Mouse (Mus musculus) liver, postnatal 0 days (tissue): Measurements from ENCODE around the gene Gldn. TPM values are rescaled to one million over a fixed set of nuclear protein-coding genes. Genes with fewer than 3 reads are reported as not detected.
A peak's percentile ranks its signal among the peaks of the same experiment; 100 is the strongest.

ENCODE experiments used
- ATAC-seq: fragments of 200-750 bp; cut with Nextera tagmentation; 2 replicates; pipeline ENCODE4 v1.8.0; 2017; ENCODE audit warnings: mild to moderate bottlenecking, moderate library complexity
- DNase-seq: peaks from one replicate; pipeline ENCODE4 v3.0.0-alpha.2; 2016
- H3K27ac ChIP-seq: fragments of 300-500 bp; sonication (generic); 2 replicates; pipeline ENCODE4 v1.5.1; 2014; ENCODE audit warnings: antibody characterized with exemption, moderate library complexity, mild to moderate bottlenecking, low read depth
- H3K27me3 ChIP-seq: fragments of 300-500 bp; sonication (generic); 2 replicates; pipeline ENCODE4 v1.6.1; 2014; ENCODE audit warnings: low read length, control low read depth, mixed read lengths; ENCODE audit not compliant: insufficient read depth
- H3K36me3 ChIP-seq: fragments of 300-500 bp; sonication (generic); replicated peaks from 2 replicates; pipeline ENCODE4 v1.6.1; 2014; ENCODE audit warnings: mild to moderate bottlenecking, control low read depth, low read length, moderate library complexity, mixed read lengths; ENCODE audit not compliant: insufficient read depth
- H3K4me1 ChIP-seq: fragments of 300-500 bp; sonication (generic); 2 replicates; pipeline ENCODE4 v1.6.1; 2014; ENCODE audit warnings: antibody characterized with exemption, mild to moderate bottlenecking, control low read depth; ENCODE audit not compliant: insufficient read depth
- H3K4me2 ChIP-seq: fragments of 300-500 bp; sonication (generic); 2 replicates; pipeline ENCODE4 v1.6.1; 2014; ENCODE audit warnings: low read depth, mild to moderate bottlenecking, low read length, moderate library complexity, mixed read lengths
- H3K4me3 ChIP-seq: fragments of 300-500 bp; sonication (generic); 2 replicates; pipeline ENCODE4 v1.5.1; 2014; ENCODE audit warnings: low read depth, low read length
- H3K9ac ChIP-seq: fragments of 300-500 bp; sonication (generic); replicated peaks from 2 replicates; pipeline ENCODE4 v1.6.1; 2014; ENCODE audit warnings: mild to moderate bottlenecking, moderate library complexity
- H3K9me3 ChIP-seq: fragments of 300-500 bp; sonication (generic); 2 replicates; pipeline ENCODE4 v1.6.1; 2016; ENCODE audit warnings: mild to moderate bottlenecking, control low read depth, low read length, mixed read lengths
- CTCF ChIP-seq: sonication (generic); IDR thresholded peaks from 2 replicates; pipeline ENCODE4 v1.5.1; 2016; ENCODE audit warnings: antibody characterized with exemption, low read depth
- EP300 ChIP-seq: IDR thresholded peaks from 2 replicates; pipeline ENCODE4 v1.6.1; 2016; ENCODE audit warnings: antibody characterized with exemption, low read depth, mild to moderate bottlenecking
- WGBS: fragments of 180-500 bp; shearing (Covaris S2); extraction: QIAGEN DNeasy Blood & Tissue Kit; methylation state at CpG from one replicate; pipeline ENCODE4 v1.1.7; 2014; ENCODE audit not compliant: insufficient replicate concordance; 5-methylcytosine and 5-hydroxymethylcytosine counted together
- polyA plus RNA-seq: library from polyadenylated mRNA; unstranded; fragments of >200 nt; fragmentation: Nextera tagmentation; extraction: Ambion mirVana; gene quantifications from 2 replicates; pipeline ENCODE4 v1.2.1, GENCODE M21; 2015

The Gldn gene
- polyA plus RNA-seq, result not detected in 2 replicates

GRCm38 (mm10) chr9:54286331-54286987 lies at the start of gene Gldn:
Gene Gldn, plus strand, starts transcription at chr9:54286486.
- no peaks in the 10 kb centered on the region for H3K4me1 ChIP-seq
- WGBS, result 4% methylated on average over 61 of the region's 61 CpGs
- H3K27me3 ChIP-seq, result peaks cover 21% of the 10 kb centered on the region
- H3K9ac ChIP-seq, result no peak within 1 kb of the TSS
- H3K4me2 ChIP-seq, result peak within 1 kb of the TSS; percentile 26
- no peak for TF ChIP-seq CTCF
- no peak for TF ChIP-seq EP300
- DNase-seq (no peak), ATAC-seq (no peak)
- no peaks in the 10 kb centered on the region for H3K36me3 ChIP-seq
- H3K4me3 ChIP-seq, result 0 out of 2 replicates have a peak within 1 kb of the TSS, but pooled peaks have one; percentile 8
- no peaks in the 10 kb centered on the region for H3K9me3 ChIP-seq
- H3K27ac ChIP-seq, result no peak within 1 kb of the TSS

- no peak for TF ChIP-seq EP300
- H3K4me2 ChIP-seq, result no peak overlapping the region
- H3K9me3 ChIP-seq, result no peaks in the 10 kb centered on the region
- H3K36me3 ChIP-seq, result no peaks in the 10 kb centered on the region
- DNase-seq, result no peak
- no peaks in the 10 kb centered on the region for H3K4me1 ChIP-seq
- no peaks in the 10 kb centered on the region for H3K27me3 ChIP-seq
- no peak overlapping the region for H3K4me3 ChIP-seq
- no peak for ATAC-seq
- no peak overlapping the region for H3K9ac ChIP-seq
- no peak overlapping the region for H3K27ac ChIP-seq
- WGBS, result 61% methylated on average over 3 of the region's 3 CpGs
These were observed 41.2 kb upstream of the Gldn start for GRCm38 (mm10) chr9:54244869-54245665.

GRCm38 (mm10) chr9:54264754-54265153 lies 21.5 kb upstream of the Gldn start:
- no peak for ATAC-seq

GRCm38 (mm10) chr9:54268010-54268409 lies 18.3 kb upstream of the Gldn start, which contains the start of gene Cyp19a1:
Gene Cyp19a1, minus strand, starts transcription at chr9:54268110.
- TF ChIP-seq CTCF (no peak), EP300 (no peak)
- no peak for ATAC-seq

More at GRCm38 (mm10) chr9:54264754-54265153, 21.5 kb upstream of the Gldn start:
- Histone ChIP-seq H3K4me2 (no peak overlapping the region), H3K4me3 (no peak overlapping the region), H3K9ac (no peak overlapping the region), H3K4me1 (no peaks in the 10 kb centered on the region), H3K27me3 (no peaks in the 10 kb centered on the region), H3K36me3 (no peaks in the 10 kb centered on the region), H3K9me3 (no peaks in the 10 kb centered on the region), H3K27ac (no peak overlapping the region)
- WGBS, result 79% methylated on average over 4 of the region's 4 CpGs
- TF ChIP-seq CTCF, result no peak
- TF ChIP-seq EP300, result no peak
- DNase-seq, result no peak

GRCm38 (mm10) chr9:54269987-54270386 lies 16.3 kb upstream of the Gldn start:
- ATAC-seq (no peak), DNase-seq (no peak)
- no peaks in the 10 kb centered on the region for H3K27me3 ChIP-seq
- H3K36me3 ChIP-seq, result no peaks in the 10 kb centered on the region
- H3K9me3 ChIP-seq, result no peaks in the 10 kb centered on the region
- H3K4me1 ChIP-seq, result no peaks in the 10 kb centered on the region
- H3K4me2 ChIP-seq, result no peak overlapping the region
- WGBS, result 73% methylated on average over 6 of the region's 6 CpGs
- no peak overlapping the region for H3K9ac ChIP-seq
- TF ChIP-seq CTCF (no peak), EP300 (no peak)
- H3K27ac ChIP-seq, result no peak overlapping the region
- no peak overlapping the region for H3K4me3 ChIP-seq

More at GRCm38 (mm10) chr9:54268010-54268409, 18.3 kb upstream of the Gldn start, which contains the start of gene Cyp19a1:
- Histone ChIP-seq H3K27me3 (no peaks in the 10 kb centered on the region), H3K27ac (no peak within 1 kb of the TSS), H3K4me3 (no peak within 1 kb of the TSS), H3K36me3 (no peaks in the 10 kb centered on the region), H3K9me3 (no peaks in the 10 kb centered on the region), H3K4me2 (no peak within 1 kb of the TSS), H3K4me1 (no peaks in the 10 kb centered on the region), H3K9ac (no peak within 1 kb of the TSS)
- WGBS, result 73% methylated on average over 7 of the region's 7 CpGs
- DNase-seq, result no peak

- Histone ChIP-seq H3K4me1 (no peaks in the 10 kb centered on the region), H3K27ac (no peak overlapping the region), H3K36me3 (no peaks in the 10 kb centered on the region), H3K9me3 (no peaks in the 10 kb centered on the region), H3K4me2 (no peak overlapping the region), H3K4me3 (no peak overlapping the region), H3K9ac (no peak overlapping the region), H3K27me3 (no peaks in the 10 kb centered on the region)
- no peak for DNase-seq
- 38% methylated on average over 5 of the region's 5 CpGs for WGBS
- no peak for ATAC-seq
- TF ChIP-seq CTCF (no peak), EP300 (no peak)
These were observed 15.4 kb upstream of the Gldn start for GRCm38 (mm10) chr9:54270889-54271288.
